Mouse (Mus musculus) right cerebral cortex, postnatal 14 days (tissue): ENCODE measurements around the gene Ankrd13b.
A peak's percentile ranks its signal among the peaks of the same experiment; 100 is the strongest.

ENCODE experiments used
- DNase-seq: peaks from one replicate; pipeline ENCODE4 v3.0.0; 2022

Gene Ankrd13b

GRCm38 (mm10) chr11:77491502-77492291, 2.2 kb upstream of the Ankrd13b start:
- DNase-seq: peak; percentile 61

- peak; percentile 94 for DNase-seq
Measured at GRCm38 (mm10) chr11:77491123-77491501, 1.6 kb upstream of the Ankrd13b start.

- DNase-seq: no peak
Measured at GRCm38 (mm10) chr11:77490451-77490850, 973 bp upstream of the Ankrd13b start.

GRCm38 (mm10) chr11:77488771-77489581, 502 bp downstream of the Ankrd13b start:
- DNase-seq: no peak

GRCm38 (mm10) chr11:77486798-77487197, 2.7 kb downstream of the Ankrd13b start:
- DNase-seq: no peak

- DNase-seq: no peak
Measured at GRCm38 (mm10) chr11:77485229-77485628, 4.2 kb downstream of the Ankrd13b start.

- no peak for DNase-seq
Measured at GRCm38 (mm10) chr11:77483510-77484255, 5.8 kb downstream of the Ankrd13b start.

GRCm38 (mm10) chr11:77483043-77483442, 6.4 kb downstream of the Ankrd13b start:
- no peak for DNase-seq

- DNase-seq: no peak
Measured at GRCm38 (mm10) chr11:77476895-77477294, 12.6 kb downstream of the Ankrd13b start.

GRCm38 (mm10) chr11:77476216-77476615, 13.3 kb downstream of the Ankrd13b start:
- no peak for DNase-seq

- no peak for DNase-seq
Measured at GRCm38 (mm10) chr11:77472775-77473174, 16.7 kb downstream of the Ankrd13b start.

GRCm38 (mm10) chr11:77471407-77471806, 18.1 kb downstream of the Ankrd13b start:
- no peak for DNase-seq

- no peak for DNase-seq
Measured at GRCm38 (mm10) chr11:77468397-77468796, 21.1 kb downstream of the Ankrd13b start.

GRCm38 (mm10) chr11:77467784-77468183, 21.7 kb downstream of the Ankrd13b start:
- peak; percentile 89 for DNase-seq

- DNase-seq: peak; percentile 71
Measured at GRCm38 (mm10) chr11:77467157-77467556, 22.3 kb downstream of the Ankrd13b start.

GRCm38 (mm10) chr11:77466544-77466943, 22.9 kb downstream of the Ankrd13b start:
- DNase-seq: no peak

- no peak for DNase-seq
Measured at GRCm38 (mm10) chr11:77465111-77465510, 24.4 kb downstream of the Ankrd13b start.

GRCm38 (mm10) chr11:77464684-77465083, 24.8 kb downstream of the Ankrd13b start:
- no peak for DNase-seq

GRCm38 (mm10) chr11:77463786-77464185, 25.7 kb downstream of the Ankrd13b start:
- no peak for DNase-seq

GRCm38 (mm10) chr11:77463101-77463445, 26.4 kb downstream of the Ankrd13b start:
- DNase-seq: no peak

- peak; percentile 48 for DNase-seq
Measured at GRCm38 (mm10) chr11:77462283-77463100, 27.0 kb downstream of the Ankrd13b start, which contains the start of gene Coro6. Coro6 (plus strand) TSS chr11:77462411.

- no peak for DNase-seq
Measured at GRCm38 (mm10) chr11:77461856-77462255, 27.6 kb downstream of the Ankrd13b start.
